Mouse (Mus musculus): ENCODE measurements around the gene Cpsf4. TPM values are rescaled to one million over a fixed set of nuclear protein-coding genes. Genes with fewer than 3 reads are reported as not detected.
A peak's percentile ranks its signal among the peaks of the same experiment; 100 is the strongest.

Gene Cpsf4
- polyA plus RNA-seq, 1 experiment from 2014 or later, result 25.9 TPM

DNA sequence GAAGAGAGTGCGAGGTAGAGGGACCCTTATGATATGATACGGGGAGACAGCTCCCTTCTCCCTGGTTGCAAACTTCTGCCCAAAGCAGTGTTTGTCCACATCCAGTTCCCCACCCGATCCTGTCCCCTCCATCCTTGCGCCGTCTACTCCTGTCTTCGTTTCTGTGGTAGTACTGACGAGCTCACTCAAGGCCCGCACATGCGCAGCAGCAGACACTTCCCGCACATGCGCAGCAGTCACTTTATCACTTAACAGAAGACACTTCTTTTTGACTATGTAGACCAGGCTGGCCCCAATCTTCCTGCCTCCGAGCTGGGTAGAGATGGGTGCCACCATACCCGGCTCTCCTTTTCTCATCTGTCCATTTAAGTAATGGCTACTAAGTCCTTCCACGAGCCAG is 5.7 kb upstream of the Cpsf4 start:
- H3K27me3 ChIP-seq (ENCODE audit: control insufficient read depth, insufficient read depth, low read length), result no peaks in the 10 kb centered on the region
- H3K27ac ChIP-seq (ENCODE audit: low read length), result no peak overlapping the region
- 93% methylated on average over 14 of the region's 14 CpGs for WGBS
- H3K36me3 ChIP-seq (ENCODE audit: control insufficient read depth, insufficient read depth), result peaks cover 27% of the 10 kb centered on the region
- H3K4me2 ChIP-seq (ENCODE audit: low read depth, low read length), result no peak overlapping the region
- no peaks in the 10 kb centered on the region for H3K9me3 ChIP-seq (replicated peaks; ENCODE audit: control insufficient read depth, low read length)
- peaks cover 6% of the 10 kb centered on the region for H3K4me1 ChIP-seq (ENCODE audit: control insufficient read depth, insufficient read depth, low read length)
- no peak overlapping the region for H3K9ac ChIP-seq (ENCODE audit: low read length)
- H3K4me3 ChIP-seq (ENCODE audit: low read length), result no peak overlapping the region
- ATAC-seq (replicated peaks; ENCODE audit: extremely low read depth, insufficient read depth, low FRiP score), result no peak

DNA sequence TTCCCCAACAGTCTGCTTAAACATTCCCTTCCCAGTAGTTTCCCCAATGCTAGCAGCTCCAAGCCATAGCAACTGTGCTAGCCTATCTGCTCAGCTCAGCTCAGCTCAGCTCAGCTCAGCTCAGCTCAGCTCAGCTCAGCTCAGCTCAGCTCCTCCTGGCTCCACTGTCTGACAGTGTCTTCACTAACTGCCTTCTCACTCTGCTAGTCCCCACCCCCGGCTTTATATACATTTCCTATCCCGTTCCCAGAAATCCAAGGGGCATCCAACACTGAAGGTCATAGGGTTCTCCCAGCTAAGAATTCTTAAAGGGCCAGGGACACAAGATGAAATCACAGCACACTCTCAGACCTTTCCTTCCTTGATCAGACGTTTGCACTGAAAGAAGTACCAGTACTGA is 2.3 kb upstream of the Cpsf4 start:
- H3K36me3 ChIP-seq (ENCODE audit: control insufficient read depth, insufficient read depth), result peaks cover 3% of the 10 kb centered on the region; the same call in 1 of the 2 replicates
- H3K4me2 ChIP-seq (ENCODE audit: low read depth, low read length), result peak overlapping the region; percentile 11
- H3K4me3 ChIP-seq (ENCODE audit: low read length), result no peak overlapping the region
- H3K9ac ChIP-seq (ENCODE audit: low read length), result no peak overlapping the region
- 46% methylated on average over 3 of the region's 3 CpGs for WGBS
- H3K27ac ChIP-seq (ENCODE audit: low read length), result peak overlapping the region; percentile 24; the same call in 1 of the 2 replicates
- no peak for ATAC-seq (replicated peaks; ENCODE audit: extremely low read depth, insufficient read depth, low FRiP score)
- peaks cover 18% of the 10 kb centered on the region for H3K4me1 ChIP-seq (ENCODE audit: control insufficient read depth, insufficient read depth, low read length)
- no peaks in the 10 kb centered on the region for H3K9me3 ChIP-seq (replicated peaks; ENCODE audit: control insufficient read depth, low read length)
- H3K27me3 ChIP-seq (ENCODE audit: control insufficient read depth, insufficient read depth, low read length), result no peaks in the 10 kb centered on the region

DNA sequence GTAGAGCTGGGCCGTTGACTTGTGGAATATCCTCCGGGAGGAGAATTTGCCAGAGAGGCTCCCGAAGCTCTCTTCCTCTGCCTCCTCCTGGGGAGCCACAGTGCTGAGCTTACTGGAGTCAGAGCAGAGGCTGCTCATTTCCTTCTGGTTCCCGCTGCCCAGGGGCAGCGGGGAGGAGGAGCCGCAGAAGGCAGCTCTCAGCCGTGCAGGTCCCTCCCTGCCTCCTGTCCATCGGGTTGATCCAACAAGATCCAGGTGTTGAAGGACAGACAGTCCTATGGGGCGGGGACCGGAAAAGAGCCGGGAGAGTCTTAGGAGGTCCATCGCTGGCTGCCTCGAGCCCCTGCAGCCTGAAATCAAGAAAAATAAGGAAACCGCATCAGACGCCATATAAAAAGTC is 1.8 kb upstream of the Cpsf4 start:
- no peak for ATAC-seq (replicated peaks; ENCODE audit: extremely low read depth, insufficient read depth, low FRiP score)
- Histone ChIP-seq H3K4me3 (ENCODE audit: low read length) (no peak overlapping the region), H3K27ac (ENCODE audit: low read length) (peak overlapping the region; percentile 24; the same call in 1 of the 2 replicates)

DNA sequence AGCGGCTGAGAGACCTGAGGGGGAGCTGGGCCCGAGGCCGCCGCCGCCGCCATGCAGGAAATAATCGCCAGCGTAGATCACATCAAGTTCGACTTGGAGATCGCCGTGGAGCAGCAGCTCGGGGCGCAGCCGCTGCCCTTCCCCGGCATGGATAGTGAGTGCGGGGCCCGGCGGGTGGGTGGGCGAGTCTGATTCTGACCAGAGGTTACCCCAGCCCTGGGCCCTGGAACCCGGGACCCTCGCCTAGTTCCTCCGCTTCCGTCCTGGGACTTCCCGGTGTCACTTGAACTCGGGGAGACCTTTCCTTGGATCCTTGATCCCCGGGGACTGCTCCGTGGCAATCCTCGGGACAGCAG is 271 bp downstream of the Cpsf4 start:
- WGBS, result under 1% methylated on average over 28 of the region's 28 CpGs

More for the DNA sequence above, 1.8 kb upstream of the Cpsf4 start:
- H3K9me3 ChIP-seq (replicated peaks; ENCODE audit: control insufficient read depth, low read length), result no peaks in the 10 kb centered on the region
- peaks cover 18% of the 10 kb centered on the region for H3K4me1 ChIP-seq (ENCODE audit: control insufficient read depth, insufficient read depth, low read length)
- no peak overlapping the region for H3K9ac ChIP-seq (ENCODE audit: low read length)
- 77% methylated on average over 15 of the region's 15 CpGs for WGBS
- H3K36me3 ChIP-seq (ENCODE audit: control insufficient read depth, insufficient read depth), result peaks cover 3% of the 10 kb centered on the region; the same call in 1 of the 2 replicates
- H3K27me3 ChIP-seq (ENCODE audit: control insufficient read depth, insufficient read depth, low read length), result no peaks in the 10 kb centered on the region
- H3K4me2 ChIP-seq (ENCODE audit: low read depth, low read length), result no peak overlapping the region; the same call in 1 of the 2 replicates

DNA sequence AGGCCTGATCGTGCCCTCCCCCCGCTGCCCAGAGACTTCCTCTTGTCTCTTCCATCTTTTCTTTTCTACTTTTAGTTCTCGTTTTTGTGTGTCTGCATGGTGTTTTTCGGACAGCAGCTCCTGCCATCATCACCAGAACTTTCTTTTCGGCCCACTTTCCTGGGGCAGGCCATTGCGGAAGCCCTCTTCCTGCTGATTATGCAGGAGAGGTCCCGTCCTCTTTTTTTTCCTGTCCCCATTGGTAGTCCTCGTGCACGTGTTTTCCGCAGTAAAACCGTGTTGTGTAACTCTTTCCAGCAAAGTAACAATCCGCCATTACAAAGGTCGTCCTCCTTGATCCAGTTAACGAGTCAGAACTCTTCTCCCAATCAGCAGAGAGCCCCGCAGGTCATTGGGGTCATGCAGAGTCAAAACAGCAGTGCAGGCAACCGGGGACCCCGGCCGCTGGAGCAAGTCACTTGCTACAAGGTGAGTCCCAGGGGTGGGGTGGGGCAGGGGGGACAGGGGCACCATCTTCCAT is 11.5 kb downstream of the Cpsf4 start:
- no peaks in the 10 kb centered on the region for H3K9me3 ChIP-seq (replicated peaks; ENCODE audit: control insufficient read depth, low read length)
- no peak for ATAC-seq (replicated peaks; ENCODE audit: extremely low read depth, insufficient read depth, low FRiP score)
- H3K9ac ChIP-seq (ENCODE audit: low read length), result no peak overlapping the region
- WGBS, result 83% methylated on average over 18 of the region's 18 CpGs
- peaks cover 58% of the 10 kb centered on the region for H3K36me3 ChIP-seq (ENCODE audit: control insufficient read depth, insufficient read depth)
- H3K27me3 ChIP-seq (ENCODE audit: control insufficient read depth, insufficient read depth, low read length), result no peaks in the 10 kb centered on the region
- no peak overlapping the region for H3K27ac ChIP-seq (ENCODE audit: low read length)
- no peaks in the 10 kb centered on the region for H3K4me1 ChIP-seq (ENCODE audit: control insufficient read depth, insufficient read depth, low read length)
- H3K4me3 ChIP-seq (ENCODE audit: low read length), result no peak overlapping the region
- H3K4me2 ChIP-seq (ENCODE audit: low read depth, low read length), result no peak overlapping the region

More for the DNA sequence above, 271 bp downstream of the Cpsf4 start:
- Histone ChIP-seq H3K4me1 (ENCODE audit: control insufficient read depth, insufficient read depth, low read length) (peaks cover 18% of the 10 kb centered on the region), H3K4me3 (ENCODE audit: low read length) (peak overlapping the region; percentile 85), H3K27me3 (ENCODE audit: control insufficient read depth, insufficient read depth, low read length) (no peaks in the 10 kb centered on the region), H3K4me2 (ENCODE audit: low read depth, low read length) (peak overlapping the region; percentile 78), H3K36me3 (ENCODE audit: control insufficient read depth, insufficient read depth) (peaks cover 10% of the 10 kb centered on the region), H3K27ac (ENCODE audit: low read length) (peak overlapping the region; percentile 75), H3K9ac (ENCODE audit: low read length) (peak overlapping the region; percentile 93), H3K9me3 (replicated peaks; ENCODE audit: control insufficient read depth, low read length) (no peaks in the 10 kb centered on the region)
- ATAC-seq (replicated peaks; ENCODE audit: extremely low read depth, insufficient read depth, low FRiP score), result peak; percentile 38

DNA sequence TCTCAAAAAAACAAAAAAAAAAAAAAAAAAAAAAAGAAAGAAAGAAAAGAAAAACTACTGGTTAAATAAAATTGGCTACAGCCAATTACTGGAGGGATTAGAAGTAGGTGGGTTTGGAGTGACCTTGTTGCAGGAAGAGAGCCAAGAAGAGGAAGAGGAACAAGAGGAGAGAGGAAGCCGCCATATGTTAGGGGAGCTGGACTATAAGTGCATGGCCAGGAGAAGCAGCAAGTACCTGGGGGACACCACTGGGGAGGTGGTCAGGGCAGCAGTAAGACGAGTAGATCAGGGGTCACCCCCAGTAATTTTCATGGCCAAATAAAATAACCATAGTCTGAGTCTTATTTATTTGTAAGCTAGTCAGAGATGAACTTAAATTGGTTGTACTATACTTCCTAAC is 18.2 kb downstream of the Cpsf4 start:
- H3K27me3 ChIP-seq (ENCODE audit: control insufficient read depth, insufficient read depth, low read length), result no peaks in the 10 kb centered on the region
- no peak overlapping the region for H3K9ac ChIP-seq (ENCODE audit: low read length)
- H3K36me3 ChIP-seq (ENCODE audit: control insufficient read depth, insufficient read depth), result peaks cover 66% of the 10 kb centered on the region
- no peaks in the 10 kb centered on the region for H3K9me3 ChIP-seq (replicated peaks; ENCODE audit: control insufficient read depth, low read length)
- 76% methylated on average over 2 of the region's 2 CpGs for WGBS
- no peak overlapping the region for H3K4me3 ChIP-seq (ENCODE audit: low read length)
- ATAC-seq (replicated peaks; ENCODE audit: extremely low read depth, insufficient read depth, low FRiP score), result no peak
- H3K27ac ChIP-seq (ENCODE audit: low read length), result no peak overlapping the region
- H3K4me1 ChIP-seq (ENCODE audit: control insufficient read depth, insufficient read depth, low read length), result peaks cover 12% of the 10 kb centered on the region
- H3K4me2 ChIP-seq (ENCODE audit: low read depth, low read length), result no peak overlapping the region

DNA sequence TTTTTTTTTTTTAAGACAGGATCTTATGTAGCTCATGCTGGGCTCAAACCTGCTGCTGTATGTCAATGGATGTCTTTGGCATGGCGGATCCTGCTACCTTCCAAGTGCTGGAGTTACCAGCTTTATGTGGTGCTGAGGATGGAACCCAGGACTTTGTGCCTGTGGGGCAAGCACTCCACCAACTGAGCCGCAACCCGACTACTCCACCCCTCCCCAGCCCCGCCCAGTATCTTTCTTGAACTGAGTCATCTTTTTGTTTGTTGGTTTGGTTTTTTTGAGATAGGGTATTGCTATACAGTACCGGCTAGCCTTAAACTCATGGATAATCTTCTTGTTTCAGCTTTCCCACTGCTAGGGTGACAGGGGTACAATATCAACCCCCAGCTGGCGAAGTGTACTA is 22.4 kb downstream of the Cpsf4 start:
- Histone ChIP-seq H3K27me3 (ENCODE audit: control insufficient read depth, insufficient read depth, low read length) (no peaks in the 10 kb centered on the region), H3K4me1 (ENCODE audit: control insufficient read depth, insufficient read depth, low read length) (peaks cover 20% of the 10 kb centered on the region), H3K4me2 (ENCODE audit: low read depth, low read length) (peak overlapping the region; percentile 68), H3K9ac (ENCODE audit: low read length) (no peak overlapping the region; the same call in 1 of the 2 replicates), H3K27ac (ENCODE audit: low read length) (no peak overlapping the region), H3K36me3 (ENCODE audit: control insufficient read depth, insufficient read depth) (peaks cover 35% of the 10 kb centered on the region), H3K4me3 (ENCODE audit: low read length) (peak overlapping the region; percentile 86), H3K9me3 (replicated peaks; ENCODE audit: control insufficient read depth, low read length) (no peaks in the 10 kb centered on the region)
- 92% methylated on average over 6 of the region's 6 CpGs for WGBS
- no peak for ATAC-seq (replicated peaks; ENCODE audit: extremely low read depth, insufficient read depth, low FRiP score)

DNA sequence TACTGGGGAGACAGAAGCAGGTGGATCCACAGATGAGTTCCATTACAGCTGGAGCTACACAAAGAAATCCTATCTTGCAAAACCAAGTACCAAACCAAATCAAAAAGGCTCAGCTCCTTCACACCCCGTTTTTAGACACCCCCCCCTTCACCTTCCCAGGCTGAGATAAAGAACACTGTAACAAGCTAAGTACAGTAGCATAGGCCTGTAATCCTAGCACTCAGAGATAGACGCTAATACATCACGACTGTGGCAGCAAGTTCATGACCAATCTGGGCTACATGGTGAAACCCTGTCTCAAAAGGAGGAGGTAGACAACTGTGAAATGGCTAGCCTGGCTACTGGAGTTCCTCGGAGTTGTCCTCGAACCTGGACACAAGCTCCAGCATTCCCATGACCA is 23.4 kb downstream of the Cpsf4 start:
- peak overlapping the region; percentile 96 for H3K27ac ChIP-seq (ENCODE audit: low read length)
- H3K9ac ChIP-seq (ENCODE audit: low read length), result peak overlapping the region; percentile 97
- H3K36me3 ChIP-seq (ENCODE audit: control insufficient read depth, insufficient read depth), result peaks cover 39% of the 10 kb centered on the region
- 0 out of 2 replicates have a peak, but pooled peaks have one; percentile 11 for ATAC-seq (replicated peaks; ENCODE audit: extremely low read depth, insufficient read depth, low FRiP score)
- H3K4me2 ChIP-seq (ENCODE audit: low read depth, low read length), result peak overlapping the region; percentile 68
- peaks cover 20% of the 10 kb centered on the region for H3K4me1 ChIP-seq (ENCODE audit: control insufficient read depth, insufficient read depth, low read length)
- peak overlapping the region; percentile 86 for H3K4me3 ChIP-seq (ENCODE audit: low read length)
- no peaks in the 10 kb centered on the region for H3K9me3 ChIP-seq (replicated peaks; ENCODE audit: control insufficient read depth, low read length)
- WGBS, result 15% methylated on average over 5 of the region's 5 CpGs
- no peaks in the 10 kb centered on the region for H3K27me3 ChIP-seq (ENCODE audit: control insufficient read depth, insufficient read depth, low read length)

DNA sequence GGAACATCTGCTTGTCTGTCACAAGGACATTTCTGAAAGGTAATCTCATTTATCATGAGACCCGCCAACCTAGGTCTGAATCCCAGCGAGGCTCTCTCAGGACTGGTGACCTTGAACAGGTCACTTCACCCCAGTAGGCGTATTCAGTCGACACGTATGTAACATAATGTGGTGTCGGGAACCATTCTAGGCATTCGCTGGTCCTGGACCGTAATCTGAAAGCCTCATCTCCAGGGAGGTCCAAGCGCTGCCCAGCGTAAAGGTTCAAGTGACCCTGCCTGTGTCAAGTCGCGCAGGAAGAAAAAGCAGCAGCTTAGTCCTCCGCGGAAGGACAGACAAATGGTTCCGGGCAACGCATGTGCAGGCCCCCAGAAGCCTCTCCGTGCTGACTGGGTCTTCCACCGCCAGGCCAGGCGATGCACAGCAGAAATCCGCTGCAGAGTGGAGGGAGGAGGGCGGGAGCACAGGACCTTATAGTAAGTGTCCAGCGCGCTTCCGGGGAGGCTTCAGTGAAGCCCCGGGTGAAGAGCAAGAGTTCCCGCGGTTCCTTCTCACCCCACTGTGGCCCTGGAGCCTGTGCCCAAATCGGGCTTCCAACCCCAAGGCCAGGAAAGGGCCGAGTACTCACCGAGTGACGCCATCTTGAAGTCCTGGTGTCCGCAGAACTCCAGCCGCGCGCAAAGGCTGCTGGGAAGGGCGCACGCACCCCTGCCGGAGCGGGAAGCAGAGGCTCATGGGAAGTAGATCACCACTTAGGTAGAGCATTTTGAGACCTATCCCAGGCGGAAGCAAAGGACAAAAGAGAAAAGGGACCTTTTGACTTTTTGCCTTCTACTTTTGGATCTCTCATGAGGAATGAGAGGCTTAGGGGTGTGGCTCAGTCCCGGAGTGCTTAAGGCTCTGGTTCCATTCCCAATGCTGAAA is 24.1 kb downstream of the Cpsf4 start:
- H3K36me3 ChIP-seq (ENCODE audit: control insufficient read depth, insufficient read depth), result peaks cover 40% of the 10 kb centered on the region
- peak overlapping the region; percentile 86 for H3K4me3 ChIP-seq (ENCODE audit: low read length)
- H3K9ac ChIP-seq (ENCODE audit: low read length), result peak overlapping the region; percentile 97
- H3K4me2 ChIP-seq (ENCODE audit: low read depth, low read length), result peak overlapping the region; percentile 68
- peak overlapping the region; percentile 96 for H3K27ac ChIP-seq (ENCODE audit: low read length)
- ATAC-seq (replicated peaks; ENCODE audit: extremely low read depth, insufficient read depth, low FRiP score), result peak; percentile 92
- WGBS, result under 1% methylated on average over 40 of the region's 41 CpGs
- no peaks in the 10 kb centered on the region for H3K9me3 ChIP-seq (replicated peaks; ENCODE audit: control insufficient read depth, low read length)
- peaks cover 20% of the 10 kb centered on the region for H3K4me1 ChIP-seq (ENCODE audit: control insufficient read depth, insufficient read depth, low read length)
- no peaks in the 10 kb centered on the region for H3K27me3 ChIP-seq (ENCODE audit: control insufficient read depth, insufficient read depth, low read length)
